ENCODE assay signal across 10 mouse cellular contexts in genomic region chr12:99286662-99287061, GRCm38 (mm10).
DNase-seq lines count a peak whose midpoint lies in the region; ATAC-seq and TF ChIP-seq lines count a peak whose summit lies in the region.
"Had no signal": no experiment of that assay in that cellular context is flagged by ENCODE, and none has a peak within 500 bp of the region (broad histone marks: within the 10 kb centered on the region; RNA-seq: fewer than 3 reads in every experiment).

No protein-coding gene starts in this region.

- no peak overlapping the region for H3K4me3 ChIP-seq in layer of hippocampus, adult 2 months
- no peak overlapping the region for H3K4me3 ChIP-seq in embryonic facial prominence, embryonic 14.5 days (ENCODE audit: low read depth, low read length)
- H3K4me3 ChIP-seq in hindbrain, embryonic 15.5 days: no peak overlapping the region
- no peak overlapping the region for H3K4me3 ChIP-seq in stomach, embryonic 15.5 days (replicated peaks)

- peak overlapping the region; percentile 21; the same call in 1 of the 2 replicates for H3K27ac ChIP-seq in layer of hippocampus, adult 2 months
- no peak overlapping the region; the same call in 1 of the 2 replicates for H3K27ac ChIP-seq in embryonic facial prominence, embryonic 14.5 days (replicated peaks; ENCODE audit: low read depth, low read length)
- H3K27ac ChIP-seq in hindbrain, embryonic 15.5 days (replicated peaks): peak overlapping the region; percentile 61; the same call in 1 of the 2 replicates
- H3K27ac ChIP-seq in stomach, embryonic 15.5 days: peak overlapping the region; percentile 59; the same call in 1 of the 2 replicates

- H3K9ac ChIP-seq in embryonic facial prominence, embryonic 14.5 days (ENCODE audit: low read depth, low read length): no peak overlapping the region
- no peak overlapping the region for H3K9ac ChIP-seq in hindbrain, embryonic 15.5 days
- H3K9ac ChIP-seq in stomach, embryonic 15.5 days: no peak overlapping the region

- H3K9me3 ChIP-seq in embryonic facial prominence, embryonic 14.5 days (ENCODE audit: control insufficient read depth, low read length): no peaks in the 10 kb centered on the region
- no peaks in the 10 kb centered on the region for H3K9me3 ChIP-seq in hindbrain, embryonic 15.5 days
- no peaks in the 10 kb centered on the region for H3K9me3 ChIP-seq in stomach, embryonic 15.5 days

- TF ChIP-seq CTCF in layer of hippocampus, adult 2 months (conservative IDR thresholded peaks at IDR 0.05): no peak

- peaks cover 39% of the 10 kb centered on the region for H3K4me1 ChIP-seq in embryonic facial prominence, embryonic 14.5 days (ENCODE audit: control insufficient read depth, insufficient read depth, low read length)
- H3K4me1 ChIP-seq in hindbrain, embryonic 15.5 days (replicated peaks): peaks cover 58% of the 10 kb centered on the region
- H3K4me1 ChIP-seq in stomach, embryonic 15.5 days: peaks cover 12% of the 10 kb centered on the region

- 74% methylated on average over 6 of the region's 6 CpGs for WGBS in embryonic facial prominence, embryonic 14.5 days
- WGBS in hindbrain, embryonic 15.5 days: 42% methylated on average over 6 of the region's 6 CpGs
- WGBS in stomach, embryonic 15.5 days: 79% methylated on average over 6 of the region's 6 CpGs

- ATAC-seq in embryonic facial prominence, embryonic 14.5 days (ENCODE audit: low read depth): peak; percentile 76
- ATAC-seq in hindbrain, embryonic 15.5 days (ENCODE audit: low FRiP score, low read depth): peak; percentile 68
- ATAC-seq in stomach, embryonic 15.5 days (ENCODE audit: insufficient read depth, low FRiP score, low read depth): no peak

- DNase-seq in layer of hippocampus, adult 2 months (ENCODE audit: low spot score in 2 of 2): no peak
- no peak for DNase-seq in layer of hippocampus, adult 9-10 months (ENCODE audit: low spot score)
- DNase-seq in embryonic facial prominence, embryonic 14.5 days (ENCODE audit: low spot score): peak; percentile 62
- DNase-seq in spleen, postnatal 4 days (ENCODE audit: low spot score in 2 of 2): no peak
- DNase-seq in thymus, postnatal 10 days (ENCODE audit: low spot score in 2 of 2): no peak
- no peak for DNase-seq in embryo, embryonic 10.5 days (ENCODE audit: low spot score)
- DNase-seq: liver; lung, postnatal 4 days had no signal

- no peaks in the 10 kb centered on the region for H3K36me3 ChIP-seq in embryonic facial prominence, embryonic 14.5 days (ENCODE audit: control insufficient read depth, insufficient read depth, low read length)
- no peaks in the 10 kb centered on the region for H3K36me3 ChIP-seq in hindbrain, embryonic 15.5 days
- no peaks in the 10 kb centered on the region for H3K36me3 ChIP-seq in stomach, embryonic 15.5 days

- no peak overlapping the region for H3K4me2 ChIP-seq in embryonic facial prominence, embryonic 14.5 days (ENCODE audit: low read depth, low read length)
- no peak overlapping the region for H3K4me2 ChIP-seq in hindbrain, embryonic 15.5 days
- no peak overlapping the region for H3K4me2 ChIP-seq in stomach, embryonic 15.5 days

- H3K27me3 ChIP-seq in embryonic facial prominence, embryonic 14.5 days (replicated peaks; ENCODE audit: control insufficient read depth, insufficient read depth, low read length): no peaks in the 10 kb centered on the region
- no peaks in the 10 kb centered on the region for H3K27me3 ChIP-seq in hindbrain, embryonic 15.5 days
- no peaks in the 10 kb centered on the region for H3K27me3 ChIP-seq in stomach, embryonic 15.5 days (replicated peaks)
